Mouse (Mus musculus) ES-E14 (cell line): ENCODE results near the gene Uxt.

Experiments used
- CHD2 ChIP-seq: IDR thresholded peaks from 2 replicates; pipeline ENCODE4 v1.6.1; 2014; ENCODE audit warnings: mild to moderate bottlenecking, low read depth, low read length, inconsistent platforms
- HCFC1 ChIP-seq: IDR thresholded peaks from 2 replicates; pipeline ENCODE4 v1.6.1; 2012; ENCODE audit warnings: low read length, inconsistent platforms, borderline replicate concordance; ENCODE audit not compliant: insufficient read depth
- MAFK ChIP-seq: IDR thresholded peaks from 2 replicates; pipeline ENCODE4 v1.6.1; 2014; ENCODE audit warnings: mild to moderate bottlenecking, low read depth, low read length, inconsistent platforms; ENCODE audit not compliant: insufficient read depth
- ZC3H11A ChIP-seq: IDR thresholded peaks from 2 replicates; pipeline ENCODE4 v1.6.1; 2012; ENCODE audit warnings: low read depth, mild to moderate bottlenecking, inconsistent platforms, low read length, borderline replicate concordance
- ZNF384 ChIP-seq: IDR thresholded peaks from 2 replicates; pipeline ENCODE4 v1.6.1; 2012; ENCODE audit warnings: low read depth, low read length, inconsistent platforms

- TF ChIP-seq CHD2 (no peak), ZNF384 (no peak), HCFC1 (no peak), ZC3H11A (no peak), MAFK (no peak)
Measured at GRCm38 (mm10) chrX:20980901-20981300, 19.1 kb upstream of the Uxt start.
